Mouse (Mus musculus) embryonic facial prominence, embryonic 11.5 days (tissue): ENCODE data around the gene Zmiz1. TPM values are rescaled to one million over a fixed set of nuclear protein-coding genes. Genes with fewer than 3 reads are reported as not detected.

Experiments
- ATAC-seq: fragments of 200-750 bp; cut with Nextera tagmentation; replicated peaks from 2 replicates; pipeline ENCODE4 v1.8.0; 2017; ENCODE audit warnings: low read depth; ENCODE audit not compliant: insufficient number of reproducible peaks, low FRiP score, low TSS enrichment
- DNase-seq: peaks from one replicate; pipeline ENCODE4 v3.0.0-alpha.2; 2015; ENCODE audit warnings: low spot score
- H3K27ac ChIP-seq: fragments of 300-500 bp; sonication (generic); replicated peaks from 2 replicates; pipeline ENCODE4 v1.5.1; 2014; ENCODE audit warnings: mild to moderate bottlenecking, low read depth, low read length, control low read depth
- H3K27me3 ChIP-seq: fragments of 300-500 bp; sonication (generic); 2 replicates; pipeline ENCODE4 v1.6.1; 2014; ENCODE audit warnings: mild to moderate bottlenecking, low read length, moderate library complexity, mixed read lengths; ENCODE audit not compliant: control insufficient read depth, insufficient read depth
- H3K36me3 ChIP-seq: fragments of 300-500 bp; sonication (generic); replicated peaks from 2 replicates; pipeline ENCODE4 v1.6.1; 2014; ENCODE audit warnings: low read depth, mild to moderate bottlenecking, low read length, moderate library complexity, mixed read lengths; ENCODE audit not compliant: control insufficient read depth, insufficient read depth
- H3K4me1 ChIP-seq: fragments of 300-500 bp; sonication (generic); 2 replicates; pipeline ENCODE4 v1.6.1; 2014; ENCODE audit warnings: low read length, mixed read lengths; ENCODE audit not compliant: control insufficient read depth, insufficient read depth
- H3K4me2 ChIP-seq: fragments of 300-500 bp; sonication (generic); 2 replicates; pipeline ENCODE4 v1.6.1; 2014; ENCODE audit warnings: low read depth, mild to moderate bottlenecking, control low read depth, low read length, moderate library complexity
- H3K4me3 ChIP-seq: fragments of 300-500 bp; sonication (generic); 2 replicates; pipeline ENCODE4 v1.5.1; 2014; ENCODE audit warnings: low read depth, low read length, control low read depth
- H3K9ac ChIP-seq: fragments of 300-500 bp; sonication (generic); replicated peaks from 2 replicates; pipeline ENCODE4 v1.6.1; 2014; ENCODE audit warnings: mild to moderate bottlenecking, control low read depth, low read length
- H3K9me3 ChIP-seq: fragments of 300-500 bp; sonication (generic); replicated peaks from 2 replicates; pipeline ENCODE4 v1.6.1; 2016; ENCODE audit warnings: mild to moderate bottlenecking, low read length, inconsistent platforms, mixed read lengths; ENCODE audit not compliant: control insufficient read depth
- WGBS: fragments of 180-500 bp; shearing (Covaris S2); extraction: QIAGEN DNeasy Blood & Tissue Kit; methylation state at CpG from one replicate; pipeline ENCODE4 v1.1.7; 2014; 5-methylcytosine and 5-hydroxymethylcytosine counted together
- polyA plus RNA-seq: library from polyadenylated mRNA; unstranded; fragments of >200 nt; fragmentation: Nextera tagmentation; extraction: Ambion mirVana; gene quantifications from 2 replicates; pipeline ENCODE4 v1.2.1, GENCODE M21; 2014

The Zmiz1 gene
- polyA plus RNA-seq, 1 experiment from 2014 or later = 27.7 TPM

DNA sequence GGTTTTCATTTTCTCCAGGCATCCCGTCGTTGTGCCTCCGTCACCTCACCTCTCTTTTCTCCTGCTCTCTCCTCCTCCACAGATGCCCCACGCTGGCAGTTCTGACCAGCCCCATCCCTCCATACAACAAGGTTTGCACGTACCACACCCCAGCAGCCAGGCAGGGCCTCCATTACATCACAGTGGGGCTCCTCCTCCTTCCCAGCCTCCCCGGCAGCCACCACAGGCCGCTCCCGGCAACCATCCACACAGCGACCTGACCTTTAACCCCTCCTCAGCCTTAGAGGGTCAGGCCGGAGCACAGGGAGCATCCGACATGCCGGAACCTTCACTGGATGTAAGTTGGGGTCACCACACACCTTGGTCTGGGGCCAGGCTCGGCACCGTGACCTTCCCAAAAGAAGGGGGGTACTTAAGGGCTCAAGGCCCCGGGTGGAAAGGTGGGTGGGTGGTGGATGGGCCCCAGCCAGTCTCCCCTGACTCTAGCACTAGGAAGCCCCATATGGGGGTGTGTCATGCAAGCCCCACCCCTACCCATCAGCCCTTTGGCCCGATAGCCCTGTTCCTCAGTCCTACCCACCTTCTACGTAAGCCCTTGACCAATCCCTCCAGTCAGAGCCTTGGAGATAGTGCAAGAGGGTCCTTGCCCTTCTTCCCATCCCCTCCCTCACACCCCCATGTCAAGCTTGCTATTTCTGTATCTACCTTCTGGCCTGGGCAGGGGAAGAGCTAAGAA, 202.4 kb downstream of the Zmiz1 start:
- Histone ChIP-seq H3K27ac (no peak overlapping the region), H3K9me3 (no peaks in the 10 kb centered on the region), H3K27me3 (no peaks in the 10 kb centered on the region), H3K9ac (no peak overlapping the region), H3K4me3 (no peak overlapping the region), H3K4me2 (no peak overlapping the region), H3K36me3 (peaks cover 17% of the 10 kb centered on the region), H3K4me1 (no peaks in the 10 kb centered on the region)
- ATAC-seq = no peak
- WGBS = 68% methylated on average over 17 of the region's 17 CpGs
- no peak for DNase-seq

DNA sequence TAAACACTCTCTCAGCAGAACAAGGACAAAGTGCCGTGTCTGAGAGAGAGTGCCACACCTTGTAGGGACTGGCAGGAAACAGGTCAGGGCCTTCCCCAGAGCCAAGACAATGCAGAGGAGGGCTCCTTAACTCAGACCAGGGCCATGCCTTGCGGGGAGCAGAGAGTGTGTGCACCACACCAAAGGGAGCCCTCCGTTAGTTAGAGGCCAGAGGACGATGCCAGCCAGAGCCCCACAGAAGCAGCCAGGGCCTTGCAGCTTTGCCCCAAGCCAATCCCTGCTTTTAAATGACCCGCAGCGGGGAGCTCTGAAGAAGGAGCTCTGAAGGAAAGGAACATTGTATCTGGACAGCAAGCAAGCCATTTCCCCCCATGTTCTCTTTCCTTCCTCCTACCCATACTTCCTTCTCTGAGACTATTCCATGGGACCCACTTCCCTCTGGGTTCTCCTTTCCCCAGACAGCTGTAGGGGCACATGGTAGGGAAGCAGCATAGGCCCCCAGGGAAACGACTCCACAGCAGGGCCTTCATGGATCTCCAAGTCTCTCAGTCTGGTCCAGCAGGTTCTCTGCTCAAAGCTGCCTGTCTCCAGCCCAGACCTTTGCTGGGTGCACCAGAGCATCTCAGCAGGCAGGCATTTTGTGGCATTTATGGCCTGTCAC, 204.8 kb downstream of the Zmiz1 start:
- ATAC-seq (no peak), DNase-seq (no peak)
- Histone ChIP-seq H3K27me3 (no peaks in the 10 kb centered on the region), H3K9ac (no peak overlapping the region), H3K27ac (no peak overlapping the region), H3K36me3 (peaks cover 8% of the 10 kb centered on the region), H3K4me1 (no peaks in the 10 kb centered on the region), H3K9me3 (no peaks in the 10 kb centered on the region), H3K4me3 (no peak overlapping the region), H3K4me2 (no peak overlapping the region)
- WGBS = 79% methylated on average over 7 of the region's 7 CpGs

DNA sequence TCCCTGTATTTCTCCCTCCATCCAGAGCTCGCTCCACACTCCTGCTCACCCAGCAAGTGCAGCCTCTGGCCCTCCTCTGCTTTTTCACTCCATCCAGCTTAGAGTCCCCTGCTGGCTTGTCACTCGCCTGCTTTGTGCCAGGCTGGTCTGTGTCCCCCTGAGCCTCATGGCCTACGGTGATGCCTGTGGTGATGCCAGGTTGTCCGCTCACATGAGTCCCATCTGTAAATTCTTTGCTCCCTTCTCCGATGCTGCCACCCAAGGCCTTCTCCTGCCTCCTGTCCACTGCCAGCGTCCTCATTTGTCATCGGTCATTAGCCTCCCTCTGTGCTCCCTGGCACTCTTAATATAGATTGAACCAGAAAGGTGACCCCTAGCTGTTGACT, 205.3 kb downstream of the Zmiz1 start:
- Histone ChIP-seq H3K4me1 (no peaks in the 10 kb centered on the region), H3K4me2 (no peak overlapping the region), H3K4me3 (no peak overlapping the region), H3K27ac (no peak overlapping the region), H3K9me3 (no peaks in the 10 kb centered on the region), H3K9ac (no peak overlapping the region), H3K27me3 (no peaks in the 10 kb centered on the region), H3K36me3 (peaks cover 8% of the 10 kb centered on the region)
- 81% methylated on average over 7 of the region's 7 CpGs for WGBS
- DNase-seq = no peak
- ATAC-seq = no peak

DNA sequence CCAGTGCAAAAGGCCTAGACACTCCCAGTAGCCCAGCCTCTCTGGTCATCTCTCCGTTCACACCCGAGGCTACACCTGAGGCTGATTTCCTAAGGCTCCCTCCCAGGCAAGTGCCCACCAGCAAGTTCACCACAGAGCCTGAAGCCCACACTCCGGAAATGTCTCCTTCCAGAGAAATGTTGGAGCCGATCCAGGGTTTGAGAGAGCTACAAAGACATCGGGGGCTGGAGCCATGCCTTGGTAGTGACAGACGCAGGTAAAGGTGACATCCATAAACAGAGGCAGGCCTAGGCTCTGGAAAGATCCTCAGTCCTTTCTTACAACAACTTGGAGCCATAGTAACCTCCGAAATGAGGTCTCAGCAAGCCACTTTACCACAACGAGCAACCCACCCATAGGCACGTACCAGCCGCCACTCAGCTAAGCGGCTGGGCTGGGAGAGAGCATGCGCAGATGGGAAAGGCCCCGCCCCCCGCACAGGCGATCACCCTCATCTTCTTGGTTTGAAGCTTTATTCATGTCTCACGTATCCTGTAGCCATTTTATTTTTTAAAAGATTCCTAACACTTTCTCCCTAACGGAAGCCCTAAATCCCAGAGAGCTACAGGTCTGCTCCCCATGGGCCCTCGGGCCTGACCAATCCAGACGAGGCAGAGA, 206.5 kb downstream of the Zmiz1 start:
- Histone ChIP-seq H3K4me1 (no peaks in the 10 kb centered on the region), H3K27me3 (no peaks in the 10 kb centered on the region), H3K27ac (no peak overlapping the region), H3K9me3 (no peaks in the 10 kb centered on the region), H3K4me3 (no peak overlapping the region), H3K4me2 (no peak overlapping the region), H3K36me3 (peaks cover 8% of the 10 kb centered on the region; the same call in 1 of the 2 replicates), H3K9ac (no peak overlapping the region)
- no peak for DNase-seq
- 77% methylated on average over 19 of the region's 19 CpGs for WGBS
- no peak for ATAC-seq

DNA sequence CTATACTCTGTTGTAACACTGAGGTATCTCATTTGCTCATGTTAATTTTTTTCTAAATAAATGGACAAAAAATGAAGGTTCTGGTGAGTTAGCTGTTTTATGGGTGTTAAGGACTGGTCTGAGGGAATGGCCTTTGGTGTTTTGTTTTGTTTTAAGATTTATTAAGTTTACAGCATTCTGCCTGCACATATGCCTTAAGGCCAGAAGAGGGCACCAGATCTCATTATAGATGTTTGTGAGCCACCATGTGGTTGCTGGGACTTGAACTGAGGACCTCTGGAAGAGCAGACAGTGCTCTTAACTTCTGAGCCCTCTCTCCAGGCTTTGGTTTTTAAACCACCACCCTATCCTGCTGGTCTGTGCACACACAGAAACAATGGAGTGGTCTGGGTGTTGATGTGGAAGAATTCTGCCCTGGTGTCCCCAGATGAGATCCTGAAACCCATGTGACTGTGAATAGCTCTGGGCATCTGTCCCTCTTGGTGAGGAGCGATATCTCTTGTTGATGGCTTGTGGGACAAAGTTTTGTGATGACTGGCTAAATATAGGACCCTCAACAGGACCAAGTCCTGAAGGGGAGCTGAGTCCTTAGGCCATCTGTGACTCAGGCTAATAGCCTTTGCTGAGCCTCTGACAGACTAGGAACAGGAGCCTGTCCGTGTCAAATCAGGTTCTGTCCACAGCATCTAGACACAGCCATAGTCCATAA, 207.8 kb downstream of the Zmiz1 start:
- H3K4me3 ChIP-seq = no peak overlapping the region
- H3K4me2 ChIP-seq = no peak overlapping the region
- no peaks in the 10 kb centered on the region for H3K9me3 ChIP-seq
- H3K9ac ChIP-seq = no peak overlapping the region
- 95% methylated on average over 2 of the region's 2 CpGs for WGBS
- H3K4me1 ChIP-seq = no peaks in the 10 kb centered on the region
- no peak for ATAC-seq
- no peaks in the 10 kb centered on the region for H3K27me3 ChIP-seq
- H3K27ac ChIP-seq = no peak overlapping the region
- H3K36me3 ChIP-seq = peaks cover 8% of the 10 kb centered on the region; the same call in 1 of the 2 replicates
- DNase-seq = peak; percentile 40

DNA sequence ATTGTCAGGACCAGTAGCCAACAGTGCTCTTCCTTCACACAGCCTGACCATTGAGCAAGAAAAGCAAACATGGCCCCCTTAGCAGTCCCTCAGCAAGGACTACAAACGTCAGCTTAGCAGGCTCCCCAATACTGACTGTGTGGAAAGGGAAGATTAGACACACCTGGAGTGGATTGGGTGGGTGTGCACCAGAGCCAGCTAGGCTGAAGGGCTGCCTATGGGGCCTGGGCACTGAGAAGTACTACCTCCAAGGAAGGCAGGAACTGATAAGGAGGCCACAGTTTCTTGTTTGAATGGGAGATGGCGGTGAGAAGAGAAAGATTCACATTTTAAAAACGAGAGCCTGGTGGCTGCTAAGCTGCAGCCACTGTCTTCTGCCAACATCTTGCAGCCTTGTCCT, 208.6 kb downstream of the Zmiz1 start:
- H3K4me3 ChIP-seq = no peak overlapping the region
- H3K9ac ChIP-seq = no peak overlapping the region
- no peak for ATAC-seq
- H3K9me3 ChIP-seq = no peaks in the 10 kb centered on the region
- peaks cover under 1% of the 10 kb centered on the region; the same call in 1 of the 2 replicates for H3K36me3 ChIP-seq
- no peak for DNase-seq
- no peak overlapping the region for H3K27ac ChIP-seq
- WGBS = 75% methylated on average over 3 of the region's 3 CpGs
- no peak overlapping the region for H3K4me2 ChIP-seq
- no peaks in the 10 kb centered on the region for H3K27me3 ChIP-seq
- no peaks in the 10 kb centered on the region for H3K4me1 ChIP-seq

DNA sequence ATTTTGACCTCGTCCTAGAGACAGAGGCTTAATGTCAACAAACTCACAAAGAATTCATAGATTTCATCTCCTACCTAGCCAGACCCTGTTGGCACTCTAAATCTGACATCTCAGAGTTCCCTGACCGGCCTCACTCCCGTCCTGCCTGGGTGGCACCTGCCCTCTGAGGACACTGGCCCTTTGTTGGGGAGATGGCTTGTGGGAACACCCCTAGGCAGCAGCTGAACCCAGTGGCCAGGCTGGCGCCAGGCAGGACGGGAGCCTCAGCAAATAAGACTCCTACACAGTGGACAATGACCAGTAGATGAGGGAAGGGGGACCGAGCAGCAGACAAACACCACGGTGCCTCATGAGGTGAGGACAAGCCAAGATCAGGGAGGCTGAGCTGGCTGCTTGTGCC, 220.6 kb downstream of the Zmiz1 start:
- Histone ChIP-seq H3K4me1 (no peaks in the 10 kb centered on the region), H3K4me3 (no peak overlapping the region), H3K9ac (no peak overlapping the region), H3K36me3 (no peaks in the 10 kb centered on the region), H3K9me3 (no peaks in the 10 kb centered on the region), H3K27ac (no peak overlapping the region), H3K4me2 (no peak overlapping the region), H3K27me3 (no peaks in the 10 kb centered on the region; the same call in 1 of the 2 replicates)
- DNase-seq (no peak), ATAC-seq (no peak)
- WGBS = 65% methylated on average over 7 of the region's 7 CpGs
